Mouse (Mus musculus) forebrain, embryonic 12.5 days (tissue): ENCODE measurements around the gene Olfr788. TPM values are rescaled to one million over a fixed set of nuclear protein-coding genes. Genes with fewer than 3 reads are reported as not detected.

Source experiments
- ATAC-seq: fragments of 200-750 bp; cut with Nextera tagmentation; 2 replicates; pipeline ENCODE4 v1.8.0; 2017; ENCODE audit warnings: moderate TSS enrichment; ENCODE audit not compliant: low FRiP score
- H3K27ac ChIP-seq: fragments of 300-500 bp; sonication (generic); 2 replicates; pipeline ENCODE4 v1.5.1; 2016; ENCODE audit warnings: mild to moderate bottlenecking
- H3K27me3 ChIP-seq: fragments of 300-500 bp; sonication (generic); 2 replicates; pipeline ENCODE4 v1.6.1; 2016; ENCODE audit warnings: mild to moderate bottlenecking
- H3K36me3 ChIP-seq: fragments of 300-500 bp; sonication (generic); replicated peaks from 2 replicates; pipeline ENCODE4 v1.6.1; 2016; ENCODE audit warnings: mild to moderate bottlenecking
- H3K4me1 ChIP-seq: fragments of 300-500 bp; sonication (generic); 2 replicates; pipeline ENCODE4 v1.6.1; 2016
- H3K4me2 ChIP-seq: fragments of 300-500 bp; sonication (generic); 2 replicates; pipeline ENCODE4 v1.6.1; 2016; ENCODE audit warnings: mild to moderate bottlenecking, moderate library complexity
- H3K4me3 ChIP-seq: fragments of 300-500 bp; sonication (generic); replicated peaks from 2 replicates; pipeline ENCODE4 v1.5.1; 2016; ENCODE audit warnings: mild to moderate bottlenecking
- H3K9ac ChIP-seq: fragments of 300-500 bp; sonication (generic); 2 replicates; pipeline ENCODE4 v1.6.1; 2016; ENCODE audit warnings: mild to moderate bottlenecking
- H3K9me3 ChIP-seq: fragments of 300-500 bp; sonication (generic); 2 replicates; pipeline ENCODE4 v1.6.1; 2016
- WGBS: fragments of 180-500 bp; shearing (Covaris S2); methylation state at CpG from one replicate; pipeline ENCODE4 v1.1.7; 2016; 5-methylcytosine and 5-hydroxymethylcytosine counted together
- polyA plus RNA-seq: library from polyadenylated mRNA; unstranded; fragments of >200 nt; fragmentation: Nextera tagmentation; extraction: Ambion mirVana; gene quantifications from 2 replicates; pipeline ENCODE4 v1.2.1, GENCODE M21; 2016

Olfr788 gene
- polyA plus RNA-seq: not detected in 2 replicates

DNA sequence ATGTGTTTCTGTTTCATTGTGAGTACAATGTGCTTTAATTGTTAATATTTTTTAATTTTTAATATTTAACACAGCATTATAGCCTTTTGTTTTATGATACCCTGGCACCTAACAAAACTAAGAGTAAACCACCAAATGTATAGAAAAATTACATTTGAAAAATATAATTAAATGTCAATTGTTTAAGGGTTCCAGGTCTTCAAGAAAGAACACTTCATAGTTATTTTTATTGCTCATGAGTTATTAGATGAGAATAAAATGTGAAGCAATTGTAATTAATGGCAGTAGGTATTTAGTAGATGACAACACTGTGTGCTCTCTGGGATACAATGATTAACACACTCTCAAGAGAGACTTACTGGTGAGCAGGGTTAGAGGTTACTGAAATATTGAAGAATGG, at the start of gene Olfr788:
TSS of gene Olfr788 (plus strand) at position 301 of the 400 bp plus-strand sequence.
- no peak for ATAC-seq
- H3K9ac ChIP-seq: no peak within 1 kb of the TSS
- no peaks in the 10 kb centered on the region; the same call in 1 of the 2 replicates for H3K4me1 ChIP-seq
- no peaks in the 10 kb centered on the region for H3K27me3 ChIP-seq
- H3K4me2 ChIP-seq: no peak within 1 kb of the TSS
- no peak within 1 kb of the TSS for H3K4me3 ChIP-seq
- no peaks in the 10 kb centered on the region for H3K36me3 ChIP-seq
- no peak within 1 kb of the TSS for H3K27ac ChIP-seq
- no peaks in the 10 kb centered on the region for H3K9me3 ChIP-seq

DNA sequence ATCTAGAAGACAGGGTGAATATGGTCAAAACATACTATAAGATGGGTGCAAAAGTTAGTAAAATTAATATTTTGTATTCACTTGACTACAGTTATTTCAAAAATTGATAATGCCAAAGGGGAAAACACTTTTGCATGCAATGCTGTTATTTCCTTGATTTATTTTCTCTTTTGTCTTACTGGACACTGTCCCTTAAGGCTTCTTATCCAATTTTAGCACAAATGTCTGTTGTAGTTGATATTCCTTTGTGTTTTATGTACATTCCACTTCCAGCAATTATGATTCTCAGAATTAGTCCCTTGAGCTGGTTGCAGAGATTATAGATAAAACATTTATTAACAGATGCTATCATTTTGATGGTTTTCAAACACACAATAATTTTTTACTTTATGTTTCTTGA, 43.8 kb upstream of the Olfr788 start, which contains the start of gene Olfr786:
TSS of gene Olfr786 (plus strand) at position 301 of the 400 bp plus-strand sequence.
- no peak for ATAC-seq
- no peaks in the 10 kb centered on the region for H3K9me3 ChIP-seq
- H3K36me3 ChIP-seq: no peaks in the 10 kb centered on the region

DNA sequence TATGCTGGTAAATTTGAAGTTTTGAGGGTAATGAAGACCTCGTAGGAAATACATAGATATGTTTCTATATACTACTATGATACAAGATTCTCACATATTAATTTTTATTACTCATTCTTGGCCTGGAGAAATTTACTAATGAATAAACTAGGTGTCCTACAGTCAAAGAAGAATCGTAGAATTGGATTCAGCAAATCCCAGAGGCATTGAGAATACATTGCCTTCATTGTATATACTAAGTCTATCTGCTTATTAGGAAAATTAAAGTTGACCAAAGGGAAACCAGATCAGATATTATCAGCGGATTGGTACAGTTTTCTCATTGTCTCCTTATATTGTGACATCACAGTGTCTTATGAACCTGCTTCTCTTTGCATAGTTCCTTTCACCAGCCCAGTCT, 9.2 kb upstream of the Olfr788 start, which contains the start of gene Olfr787:
TSS of gene Olfr787 (plus strand) at position 301 of the 400 bp plus-strand sequence.
- H3K4me1 ChIP-seq: no peaks in the 10 kb centered on the region

More for the DNA sequence above, 43.8 kb upstream of the Olfr788 start, which contains the start of gene Olfr786:
- Histone ChIP-seq H3K27ac (no peak within 1 kb of the TSS), H3K4me1 (no peaks in the 10 kb centered on the region), H3K4me2 (no peak within 1 kb of the TSS), H3K27me3 (no peaks in the 10 kb centered on the region), H3K4me3 (no peak within 1 kb of the TSS), H3K9ac (no peak within 1 kb of the TSS)

DNA sequence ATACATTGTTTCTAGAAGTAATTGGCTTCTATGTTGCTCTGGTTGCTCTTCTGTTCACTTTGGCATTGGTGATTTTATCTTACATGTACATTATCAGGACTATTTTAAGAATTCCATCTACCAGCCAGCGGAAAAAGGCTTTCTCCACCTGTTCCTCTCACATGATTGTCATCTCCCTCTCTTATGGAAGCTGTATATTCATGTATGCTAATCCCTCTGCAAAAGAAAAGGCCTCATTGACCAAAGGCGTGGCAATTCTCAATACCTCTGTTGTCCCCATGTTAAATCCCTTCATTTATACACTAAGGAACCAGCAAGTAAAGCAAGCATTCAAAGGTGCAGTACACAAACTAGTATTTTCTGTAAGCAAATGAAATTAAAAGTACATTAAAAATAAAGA, 2.5 kb downstream of the Olfr788 start:
- Histone ChIP-seq H3K9ac (no peak overlapping the region), H3K27me3 (no peaks in the 10 kb centered on the region), H3K36me3 (no peaks in the 10 kb centered on the region), H3K4me1 (no peaks in the 10 kb centered on the region; the same call in 1 of the 2 replicates), H3K4me3 (no peak overlapping the region), H3K9me3 (no peaks in the 10 kb centered on the region), H3K4me2 (no peak overlapping the region), H3K27ac (no peak overlapping the region)
- no peak for ATAC-seq
- WGBS: 45% methylated on average over 2 of the region's 2 CpGs

More for the DNA sequence above, 9.2 kb upstream of the Olfr788 start, which contains the start of gene Olfr787:
- H3K9ac ChIP-seq: no peak within 1 kb of the TSS
- no peaks in the 10 kb centered on the region for H3K9me3 ChIP-seq
- no peaks in the 10 kb centered on the region for H3K27me3 ChIP-seq
- no peak within 1 kb of the TSS for H3K27ac ChIP-seq
- no peak within 1 kb of the TSS for H3K4me2 ChIP-seq
- 89% methylated on average over 3 of the region's 3 CpGs for WGBS
- ATAC-seq: no peak
- H3K4me3 ChIP-seq: no peak within 1 kb of the TSS
- no peaks in the 10 kb centered on the region for H3K36me3 ChIP-seq

DNA sequence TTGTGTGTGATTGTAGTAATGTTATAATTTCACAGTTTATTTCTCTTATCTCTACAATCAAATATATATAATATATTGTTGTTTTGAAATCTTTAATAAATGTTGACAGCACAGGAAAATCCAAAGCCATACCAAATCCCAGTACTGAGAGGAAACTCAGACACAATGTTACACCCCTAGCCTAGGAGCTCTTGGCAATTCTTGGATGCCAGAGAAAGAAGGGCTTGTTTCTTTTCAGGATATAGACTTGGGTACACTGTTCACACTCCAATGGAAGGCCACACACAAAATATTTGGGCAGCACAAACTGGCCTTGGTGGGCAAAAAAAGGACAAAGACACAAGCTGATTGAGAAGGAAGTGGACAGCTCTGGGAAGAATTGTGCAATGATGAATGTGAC, 2.9 kb downstream of the Olfr788 start:
- Histone ChIP-seq H3K9me3 (no peaks in the 10 kb centered on the region), H3K4me1 (no peaks in the 10 kb centered on the region; the same call in 1 of the 2 replicates), H3K27me3 (no peaks in the 10 kb centered on the region), H3K4me3 (no peak overlapping the region), H3K36me3 (no peaks in the 10 kb centered on the region), H3K4me2 (no peak overlapping the region), H3K27ac (no peak overlapping the region), H3K9ac (no peak overlapping the region)
- 0 out of 2 replicates have a peak, but pooled peaks have one; percentile 20 for ATAC-seq

DNA sequence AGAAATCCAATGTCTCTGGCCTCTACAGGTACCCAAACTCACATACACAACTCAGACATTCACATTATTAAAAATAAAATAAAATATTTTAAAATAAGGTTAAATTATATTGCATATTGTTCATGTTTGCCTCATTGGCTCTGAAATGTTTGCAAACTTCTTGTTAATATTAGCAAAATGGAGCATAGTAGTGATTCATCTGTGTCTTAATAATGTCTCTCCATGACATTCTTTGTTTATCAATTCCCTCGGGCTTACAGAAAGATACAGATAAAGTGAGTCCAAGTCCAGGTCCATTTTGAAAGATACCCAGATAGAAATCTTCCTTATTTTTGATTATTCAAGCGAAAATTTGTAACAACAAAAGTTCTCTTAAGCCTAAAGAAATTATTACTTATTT, 13.7 kb downstream of the Olfr788 start, which contains the start of gene Olfr789:
TSS of gene Olfr789 (plus strand) at position 301 of the 400 bp plus-strand sequence.
- no peaks in the 10 kb centered on the region for H3K9me3 ChIP-seq
- no peaks in the 10 kb centered on the region for H3K27me3 ChIP-seq
- H3K4me3 ChIP-seq: no peak within 1 kb of the TSS
- H3K4me2 ChIP-seq: no peak within 1 kb of the TSS
- ATAC-seq: no peak
- H3K4me1 ChIP-seq: no peaks in the 10 kb centered on the region
- no peak within 1 kb of the TSS for H3K9ac ChIP-seq
- WGBS: 70% methylated on average over 2 of the region's 2 CpGs
- no peak within 1 kb of the TSS for H3K27ac ChIP-seq
- H3K36me3 ChIP-seq: no peaks in the 10 kb centered on the region

DNA sequence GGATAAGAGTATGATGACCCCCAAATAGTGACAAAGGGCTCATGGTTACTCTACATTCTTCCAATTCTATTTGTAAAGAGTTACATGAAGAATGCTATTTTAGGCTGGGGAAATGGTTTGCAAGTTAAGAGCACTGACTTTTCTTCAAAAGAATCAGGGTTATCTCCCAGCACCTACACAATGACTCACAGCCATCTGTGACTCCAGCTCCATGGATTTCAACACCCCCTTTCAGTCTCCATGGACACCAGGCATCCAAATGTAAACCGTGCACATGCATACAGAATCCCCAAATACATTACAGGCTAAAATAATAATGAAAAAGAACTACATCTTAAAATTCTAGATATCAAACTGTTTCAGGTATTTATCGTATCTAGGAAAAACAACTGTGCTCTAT, 19.3 kb downstream of the Olfr788 start:
- Histone ChIP-seq H3K27ac (no peak overlapping the region), H3K9me3 (no peaks in the 10 kb centered on the region), H3K9ac (no peak overlapping the region), H3K27me3 (no peaks in the 10 kb centered on the region), H3K4me3 (no peak overlapping the region), H3K36me3 (no peaks in the 10 kb centered on the region), H3K4me1 (no peaks in the 10 kb centered on the region), H3K4me2 (no peak overlapping the region)
- WGBS: 81% methylated on average over 2 of the region's 2 CpGs
- ATAC-seq: no peak

DNA sequence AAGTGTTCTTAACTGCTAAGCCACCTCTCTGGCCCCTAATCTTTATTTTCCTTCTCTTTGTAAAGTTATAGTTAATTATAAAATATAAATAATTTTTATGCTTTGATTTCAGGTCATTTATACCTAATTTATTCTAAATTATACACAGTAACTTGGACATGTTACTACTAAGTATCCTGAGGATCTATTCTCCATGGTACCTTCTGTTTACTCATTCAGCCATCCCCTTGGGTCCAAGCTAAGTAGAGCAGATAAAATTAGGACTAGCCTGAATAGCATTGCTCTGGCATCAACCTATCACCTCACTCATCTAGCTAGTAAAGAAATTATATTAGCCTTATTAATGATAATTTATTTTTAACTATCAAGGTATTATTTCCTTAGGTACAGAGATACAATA, 27.4 kb downstream of the Olfr788 start, which contains the start of gene Olfr790:
TSS of gene Olfr790 (plus strand) at position 301 of the 400 bp plus-strand sequence.
- H3K9me3 ChIP-seq: no peaks in the 10 kb centered on the region
- ATAC-seq: no peak
- H3K4me1 ChIP-seq: no peaks in the 10 kb centered on the region
- H3K36me3 ChIP-seq: no peaks in the 10 kb centered on the region
- H3K4me2 ChIP-seq: no peak within 1 kb of the TSS
- no peak within 1 kb of the TSS for H3K4me3 ChIP-seq
- no peaks in the 10 kb centered on the region for H3K27me3 ChIP-seq
- no peak within 1 kb of the TSS for H3K9ac ChIP-seq
- H3K27ac ChIP-seq: no peak within 1 kb of the TSS

DNA sequence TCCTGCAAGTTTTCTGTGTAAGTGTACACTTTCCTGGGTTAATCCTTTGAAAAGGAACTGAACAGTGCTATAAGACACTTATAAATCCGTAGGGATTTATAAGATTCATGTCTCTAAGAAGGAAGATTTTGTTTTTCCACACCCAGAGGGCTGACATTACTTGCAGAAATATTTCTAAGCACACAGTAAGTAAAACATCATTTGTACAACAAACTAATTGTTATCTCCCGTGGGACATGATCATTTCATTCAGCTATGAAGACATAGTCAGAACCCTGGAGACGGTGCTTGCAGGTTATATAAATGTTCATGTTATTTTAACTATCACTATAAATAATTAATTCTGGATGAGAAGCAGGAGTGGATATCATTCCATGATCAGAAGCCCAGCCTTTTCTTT, 50.7 kb downstream of the Olfr788 start, which contains the start of gene Olfr791:
TSS of gene Olfr791 (plus strand) at position 301 of the 400 bp plus-strand sequence.
- Histone ChIP-seq H3K4me1 (no peaks in the 10 kb centered on the region), H3K36me3 (no peaks in the 10 kb centered on the region), H3K9ac (no peak within 1 kb of the TSS), H3K4me2 (no peak within 1 kb of the TSS), H3K4me3 (no peak within 1 kb of the TSS), H3K27ac (no peak within 1 kb of the TSS), H3K9me3 (no peaks in the 10 kb centered on the region), H3K27me3 (no peaks in the 10 kb centered on the region)
- ATAC-seq: no peak
- 79% methylated on average over 3 of the region's 3 CpGs for WGBS

Other genes starting within 250 kb of the Olfr788 start
- not detected in 2 replicates for gene Olfr774, start 234.8 kb upstream of the Olfr788 start, polyA plus RNA-seq
- not detected in 2 replicates for gene Olfr775, start 222.6 kb upstream of the Olfr788 start, polyA plus RNA-seq
- not detected in 2 replicates for gene Olfr776, start 211.9 kb upstream of the Olfr788 start, polyA plus RNA-seq
- not detected in 2 replicates for gene Olfr777, start 199.5 kb upstream of the Olfr788 start, polyA plus RNA-seq
- not detected in 2 replicates for gene Olfr780, start 152.9 kb upstream of the Olfr788 start, polyA plus RNA-seq
- gene Olfr781, start 142.1 kb upstream of the Olfr788 start, polyA plus RNA-seq: not detected in 2 replicates
- not detected in 2 replicates for gene Olfr782, start 122.1 kb upstream of the Olfr788 start, polyA plus RNA-seq
- 0.12 and 0.17 TPM in 2 replicates for gene Olfr784, start 86.9 kb upstream of the Olfr788 start, polyA plus RNA-seq
- gene Olfr785, start 65.6 kb upstream of the Olfr788 start, polyA plus RNA-seq: not detected in 2 replicates
- not detected in 2 replicates for gene Olfr786, start 43.7 kb upstream of the Olfr788 start, polyA plus RNA-seq
- not detected in 2 replicates for gene Olfr787, start 9.1 kb upstream of the Olfr788 start, polyA plus RNA-seq
- not detected in 2 replicates for gene Olfr789, start 13.8 kb downstream of the Olfr788 start, polyA plus RNA-seq
- gene Olfr790, start 27.5 kb downstream of the Olfr788 start, polyA plus RNA-seq: not detected in 2 replicates
- not detected in 2 replicates for gene Olfr791, start 50.8 kb downstream of the Olfr788 start, polyA plus RNA-seq
- not detected in 2 replicates for gene Olfr792, start 68.2 kb downstream of the Olfr788 start, polyA plus RNA-seq
- not detected in 2 replicates for gene Olfr794, start 96.7 kb downstream of the Olfr788 start, polyA plus RNA-seq
- not detected in 2 replicates for gene Olfr796, start 141.6 kb downstream of the Olfr788 start, polyA plus RNA-seq
- not detected in 2 replicates for gene Olfr798, start 156.9 kb downstream of the Olfr788 start, polyA plus RNA-seq
- gene Olfr799, start 166.5 kb downstream of the Olfr788 start, polyA plus RNA-seq: not detected in 2 replicates
- not detected in 2 replicates for gene Olfr800, start 186.7 kb downstream of the Olfr788 start, polyA plus RNA-seq
- gene Olfr801, start 202.9 kb downstream of the Olfr788 start, polyA plus RNA-seq: not detected in 2 replicates
- gene Olfr802, start 217.2 kb downstream of the Olfr788 start, polyA plus RNA-seq: 0.04 TPM in 1 of 2 replicates, not detected in the other
- not detected in 2 replicates for gene Olfr803, start 223.3 kb downstream of the Olfr788 start, polyA plus RNA-seq
- gene Olfr804, start 232.2 kb downstream of the Olfr788 start, polyA plus RNA-seq: not detected in 2 replicates